Mouse (Mus musculus) bone marrow macrophage, adult 2 months (primary cell): ENCODE data around the gene Ccl25.
A peak's percentile ranks its signal among the peaks of the same experiment; 100 is the strongest.

Experiments
- CTCF ChIP-seq: IDR thresholded peaks from 2 replicates; pipeline ENCODE4 v1.5.1; 2012; ENCODE audit warnings: low read depth, mild to moderate bottlenecking, low read length, moderate library complexity
- POLR2A ChIP-seq: IDR thresholded peaks from 2 replicates; pipeline ENCODE4 v1.6.1; 2012; ENCODE audit warnings: mild to moderate bottlenecking, low read depth, low read length, borderline replicate concordance

GRCm38 (mm10) chr8:4322470-4322869 is 2.5 kb upstream of the Ccl25 start:
- TF ChIP-seq CTCF (peak; percentile 43; the same call in 1 of the 2 replicates), POLR2A (no peak)
